ENCODE assay signal across 22 mouse cellular contexts in the genomic region with DNA sequence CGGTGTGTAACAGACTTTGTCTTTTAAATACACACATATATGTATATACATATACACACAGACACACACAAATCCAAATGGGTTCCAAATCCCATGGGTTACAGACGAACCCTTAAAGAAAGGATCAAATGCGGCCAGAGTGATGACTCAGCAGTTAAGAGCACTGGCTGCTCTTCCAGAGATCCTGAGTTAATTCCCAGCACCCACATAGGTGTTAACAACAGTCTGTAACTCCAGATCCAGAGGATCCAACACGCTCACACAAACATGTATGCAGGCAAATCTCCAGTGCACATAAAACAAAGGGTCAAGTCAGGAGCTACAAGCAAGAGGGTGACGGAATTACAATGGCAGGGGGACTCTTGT. TPM values are rescaled to one million over a fixed set of nuclear protein-coding genes. Genes with fewer than 3 reads are reported as not detected.
A peak's percentile ranks its signal among the peaks of the same experiment; 100 is the strongest.
DNase-seq lines count a peak whose midpoint lies in the region; ATAC-seq and TF ChIP-seq lines count a peak whose summit lies in the region.
"Had no signal": no experiment of that assay in that cellular context is flagged by ENCODE, and none has a peak within 500 bp of the region (broad histone marks: within the 10 kb centered on the region; RNA-seq: fewer than 3 reads in every experiment).

No protein-coding gene starts in this region.

- H3K9ac ChIP-seq in heart, embryonic 13.5 days: no peak overlapping the region
- H3K9ac ChIP-seq in heart, embryonic 12.5 days: no peak overlapping the region
- H3K9ac ChIP-seq in MEL (ENCODE audit: control insufficient read depth, low read depth, low read length, poor library complexity, severe bottlenecking): peak overlapping the region; percentile 43; the same call in 1 of the 2 replicates
- H3K9ac ChIP-seq: embryonic facial prominence, embryonic 13.5 days; forebrain, embryonic 12.5 days; forebrain, embryonic 15.5 days; hindbrain, embryonic 12.5 days; hindbrain, embryonic 15.5 days had no signal

- H3K36me3 ChIP-seq in heart, embryonic 13.5 days: no peaks in the 10 kb centered on the region
- no peaks in the 10 kb centered on the region for H3K36me3 ChIP-seq in heart, embryonic 12.5 days
- H3K36me3 ChIP-seq in megakaryocyte, embryonic 14.5 days (replicated peaks; ENCODE audit: low read length): peaks cover 21% of the 10 kb centered on the region
- H3K36me3 ChIP-seq in MEL (ENCODE audit: control insufficient read depth in 1 of 2, insufficient read depth in 2 of 2, low read length in 2 of 2): peaks cover 0 to 22% of the 10 kb centered on the region in 2 experiments; a peak in 2 of 4 replicates
- H3K36me3 ChIP-seq: embryonic facial prominence, embryonic 10.5 days; embryonic facial prominence, embryonic 13.5 days; forebrain, embryonic 12.5 days; forebrain, embryonic 15.5 days; G1E; hindbrain, embryonic 12.5 days; hindbrain, embryonic 15.5 days had no signal

- H3K4me3 ChIP-seq in heart, embryonic 13.5 days: no peak overlapping the region
- no peak overlapping the region for H3K4me3 ChIP-seq in heart, embryonic 12.5 days
- H3K4me3 ChIP-seq in megakaryocyte, embryonic 14.5 days (replicated peaks): peak overlapping the region; percentile 53
- peak overlapping the region; percentile 33 to 56; a peak in 3 of 4 replicates for H3K4me3 ChIP-seq in MEL (ENCODE audit: control insufficient read depth in 1 of 2, insufficient read depth in 1 of 2, low read depth in 2 of 2, low read length in 2 of 2)
- H3K4me3 ChIP-seq: embryonic facial prominence, embryonic 10.5 days; embryonic facial prominence, embryonic 13.5 days; erythroblast, embryonic 14.5 days; forebrain, embryonic 12.5 days; forebrain, embryonic 15.5 days; hindbrain, embryonic 12.5 days; hindbrain, embryonic 15.5 days had no signal

- no peak for TF ChIP-seq CTCF in MEL (IDR thresholded peaks at IDR 0.05 in 2 of 3, conservative IDR thresholded peaks at IDR 0.05 in 1 of 3; ENCODE audit: control insufficient read depth in 1 of 3, insufficient read depth in 1 of 3, low read depth in 2 of 3, low read length in 3 of 3, poor library complexity in 1 of 3, severe bottlenecking in 1 of 3)

- no peaks in the 10 kb centered on the region for H3K79me2 ChIP-seq in MEL (ENCODE audit: control insufficient read depth, insufficient read depth, low read length, poor library complexity)

- no peak for TF ChIP-seq POLR2A in MEL (IDR thresholded peaks at IDR 0.05; ENCODE audit: control insufficient read depth in 1 of 2, insufficient read depth in 1 of 2, low read depth in 1 of 2, low read length in 2 of 2, poor library complexity in 1 of 2)

- no peak overlapping the region for H3K27ac ChIP-seq in heart, embryonic 13.5 days (replicated peaks)
- no peak overlapping the region for H3K27ac ChIP-seq in heart, embryonic 12.5 days (ENCODE audit: poor library complexity, severe bottlenecking)
- H3K27ac ChIP-seq in MEL (ENCODE audit: control insufficient read depth, low read depth, low read length): peak overlapping the region; percentile 88
- H3K27ac ChIP-seq: embryonic facial prominence, embryonic 10.5 days; embryonic facial prominence, embryonic 13.5 days; forebrain, embryonic 12.5 days; forebrain, embryonic 15.5 days; hindbrain, embryonic 12.5 days; hindbrain, embryonic 15.5 days had no signal

- peak overlapping the region; percentile 62 for H3K4me2 ChIP-seq in heart, embryonic 13.5 days
- no peak overlapping the region for H3K4me2 ChIP-seq in heart, embryonic 12.5 days
- H3K4me2 ChIP-seq: embryonic facial prominence, embryonic 13.5 days; forebrain, embryonic 12.5 days; forebrain, embryonic 15.5 days; hindbrain, embryonic 12.5 days; hindbrain, embryonic 15.5 days had no signal

- H3K4me1 ChIP-seq in heart, embryonic 13.5 days: peaks cover 59% of the 10 kb centered on the region
- H3K4me1 ChIP-seq in heart, embryonic 12.5 days (replicated peaks): peaks cover 58% of the 10 kb centered on the region
- peaks cover 83% of the 10 kb centered on the region for H3K4me1 ChIP-seq in megakaryocyte, embryonic 14.5 days
- peaks cover 20 to 33% of the 10 kb centered on the region in 2 experiments for H3K4me1 ChIP-seq in MEL (ENCODE audit: control insufficient read depth in 1 of 2, insufficient read depth in 2 of 2, low read length in 2 of 2)
- H3K4me1 ChIP-seq: forebrain, embryonic 12.5 days had no signal

- H3K27me3 ChIP-seq in heart, embryonic 13.5 days (replicated peaks): no peaks in the 10 kb centered on the region
- H3K27me3 ChIP-seq in heart, embryonic 12.5 days (replicated peaks): no peaks in the 10 kb centered on the region
- H3K27me3 ChIP-seq in megakaryocyte, embryonic 14.5 days (replicated peaks): no peaks in the 10 kb centered on the region
- no peaks in the 10 kb centered on the region for H3K27me3 ChIP-seq in MEL (ENCODE audit: control insufficient read depth in 1 of 2, insufficient read depth in 2 of 2, low read length in 2 of 2)
- H3K27me3 ChIP-seq: embryonic facial prominence, embryonic 13.5 days; forebrain, embryonic 12.5 days; forebrain, embryonic 15.5 days; hindbrain, embryonic 12.5 days; hindbrain, embryonic 15.5 days had no signal

- WGBS in heart, embryonic 13.5 days: 77% methylated on average over 5 of the region's 5 CpGs
- 79% methylated on average over 5 of the region's 5 CpGs for WGBS in heart, embryonic 12.5 days

- TF ChIP-seq EP300 in MEL (IDR thresholded peaks at IDR 0.05; ENCODE audit: low read depth in 1 of 2, low read length in 2 of 2): no peak

- no peak for TF ChIP-seq RAD21 in MEL (IDR thresholded peaks at IDR 0.05; ENCODE audit: low read depth, low read length)

- no peaks in the 10 kb centered on the region for H3K9me3 ChIP-seq in heart, embryonic 13.5 days
- H3K9me3 ChIP-seq in heart, embryonic 12.5 days (replicated peaks): no peaks in the 10 kb centered on the region
- no peaks in the 10 kb centered on the region for H3K9me3 ChIP-seq in megakaryocyte, embryonic 14.5 days
- no peaks in the 10 kb centered on the region for H3K9me3 ChIP-seq in MEL (replicated peaks; ENCODE audit: insufficient read depth, low read length)
- H3K9me3 ChIP-seq: embryonic facial prominence, embryonic 10.5 days; embryonic facial prominence, embryonic 13.5 days; forebrain, embryonic 12.5 days; forebrain, embryonic 15.5 days; G1E; hindbrain, embryonic 12.5 days; hindbrain, embryonic 15.5 days had no signal

- no peak for DNase-seq in MEL (ENCODE audit: low read depth, low spot score)
- no peak for DNase-seq in adrenal gland, postnatal 4 days (ENCODE audit: low spot score in 2 of 2)
- DNase-seq: adrenal gland, adult 2 months; adrenal gland, postnatal 14 days; cerebellum, adult 11-12 months; cerebellum, adult 8-10 months; cerebellum, postnatal 10 days; embryo, embryonic 11 days; heart, postnatal 14 days had no signal

- ATAC-seq in heart, embryonic 13.5 days (ENCODE audit: extremely low read depth, insufficient number of reproducible peaks, low FRiP score, low TSS enrichment): no peak
- no peak for ATAC-seq in heart, embryonic 12.5 days (ENCODE audit: insufficient number of reproducible peaks, low FRiP score)
- no peak for ATAC-seq in megakaryocyte, adult 5-6 weeks (ENCODE audit: poor library complexity, severe bottlenecking)
- ATAC-seq: CD4-positive, CD25-positive, alpha-beta regulatory T cell, adult 4 months; forebrain, embryonic 15.5 days had no signal

TF ChIP-seq in MEL, 35 proteins besides CTCF, POLR2A, EP300 and RAD21:
- TF ChIP-seq CHD1 (IDR thresholded peaks at IDR 0.05; ENCODE audit: low read depth, low read length) (no peak), MAFK (IDR thresholded peaks at IDR 0.05; ENCODE audit: borderline replicate concordance, low read depth, low read length) (peak; percentile 49; the same call in 1 of the 2 replicates), ETS1 (IDR thresholded peaks at IDR 0.05; ENCODE audit: low read depth, low read length) (no peak), KAT2A (conservative IDR thresholded peaks at IDR 0.05; ENCODE audit: low read depth, low read length) (no peak)

RNA-seq across cellular contexts. Expression of a gene that starts 41.2 kb away (rescaled TPM):
- 6.2 and 7.0 TPM in 2 replicates for polyA plus RNA-seq in heart, embryonic 13.5 days (2015; fragmentation: Nextera tagmentation; extraction: Ambion mirVana)
- polyA plus RNA-seq in heart, embryonic 12.5 days (2016; fragmentation: Nextera tagmentation; extraction: Ambion mirVana): 12.0 and 14.6 TPM in 2 replicates
- polyA plus RNA-seq in megakaryocyte, embryonic 14.5 days (2012; ENCODE audit: insufficient read depth, low replicate concordance): 3.4 and 7.3 TPM in 2 replicates
- 7.3 and 8.1 TPM in 2 replicates for total RNA-seq in megakaryocyte, adult 5-6 weeks (2015)
- total RNA-seq in megakaryocyte, adult 5-6 weeks (2017): 3.5 and 13.3 TPM in 2 replicates
- 3.0 and 3.6 TPM in 2 replicates for total RNA-seq in MEL (2012; rRNA removed)
- polyA plus RNA-seq in MEL (2012; ENCODE audit: insufficient read depth in 1 of 2, insufficient read length in 2 of 2, low read depth in 1 of 2, low replicate concordance in 2 of 2, missing spikeins in 1 of 2): 1 to 10 TPM in 1 of 2 experiments, not detected in 1; 5.3 TPM
- 10 to 100 TPM; 25.2 to 27.4 TPM for total RNA-seq in adrenal gland, postnatal 4 days (2021)

Comparison
In these comparisons a context has a peak if more than half of its experiments do, and no peak if none do; other contexts are left out.
1. H3K4me3 ChIP-seq: peak in megakaryocyte, embryonic 14.5 days (single experiment) and MEL (2 of 2); none in heart, embryonic 13.5 days (single experiment) and heart, embryonic 12.5 days (single experiment).